Mouse (Mus musculus): ENCODE data around the gene Fbxl19. TPM values are rescaled to one million over a fixed set of nuclear protein-coding genes. Genes with fewer than 3 reads are reported as not detected.

The Fbxl19 gene
- total RNA-seq, 1 experiment from 2014 or later, result 21.4 TPM

Other genes with a start within 250 kb of the Fbxl19 start
- 33.8 and 62.1 TPM in 2 replicates for gene Srcap, start 232.6 kb upstream of the Fbxl19 start, total RNA-seq (2017)
- gene Gm42715, start 225.0 kb upstream of the Fbxl19 start, total RNA-seq (2017), result 11.2 and 11.9 TPM in 2 replicates
- gene Tmem265, start 183.2 kb upstream of the Fbxl19 start, total RNA-seq (2017), result 2.8 and 5.9 TPM in 2 replicates
- 18.3 and 31.8 TPM in 2 replicates for gene Phkg2, start 171.2 kb upstream of the Fbxl19 start, total RNA-seq (2017)
- gene Ccdc189, start 155.9 kb upstream of the Fbxl19 start, total RNA-seq (2017), result 0.68 and 1.1 TPM in 2 replicates
- 55.9 and 57.4 TPM in 2 replicates for gene Rnf40, start 155.8 kb upstream of the Fbxl19 start, total RNA-seq (2017)
- gene Zfp629, start 128.7 kb upstream of the Fbxl19 start, total RNA-seq (2017), result 12.9 and 39.4 TPM in 2 replicates
- gene Bcl7c, start 35.6 kb upstream of the Fbxl19 start, total RNA-seq (2017), result 54.4 and 68.0 TPM in 2 replicates
- 0.14 TPM in 1 of 2 replicates, not detected in the other for gene Ctf1, start 31.8 kb upstream of the Fbxl19 start, total RNA-seq (2017)
- not detected in 2 replicates for gene Ctf2, start 12.4 kb upstream of the Fbxl19 start, total RNA-seq (2017)
- gene Orai3, start 25.3 kb downstream of the Fbxl19 start, total RNA-seq (2017), result 24.5 and 40.6 TPM in 2 replicates
- gene Setd1a, start 32.1 kb downstream of the Fbxl19 start, total RNA-seq (2017), result 15.1 and 16.6 TPM in 2 replicates
- gene Gm49388, start 41.1 kb downstream of the Fbxl19 start, total RNA-seq (2017), result 1.4 TPM in 1 of 2 replicates, not detected in the other
- 36.7 and 52.3 TPM in 2 replicates for gene Hsd3b7, start 56.1 kb downstream of the Fbxl19 start, total RNA-seq (2017)
- 47.6 and 56.9 TPM in 2 replicates for gene Stx4a, start 79.8 kb downstream of the Fbxl19 start, total RNA-seq (2017)
- 0.64 TPM in 1 of 2 replicates, not detected in the other for gene Stx1b, start 80.0 kb downstream of the Fbxl19 start, total RNA-seq (2017)
- gene Zfp646, start 131.7 kb downstream of the Fbxl19 start, total RNA-seq (2017), result 47.1 and 50.4 TPM in 2 replicates
- gene Zfp668, start 132.3 kb downstream of the Fbxl19 start, total RNA-seq (2017), result 3.2 and 10.5 TPM in 2 replicates
- gene Prss53, start 146.4 kb downstream of the Fbxl19 start, total RNA-seq (2017), result 0.27 TPM in 1 of 2 replicates, not detected in the other
- gene Gm21974, start 150.9 kb downstream of the Fbxl19 start, total RNA-seq (2017), result not detected in 2 replicates
- 27.6 and 34.0 TPM in 2 replicates for gene Vkorc1, start 151.1 kb downstream of the Fbxl19 start, total RNA-seq (2017)
- gene Bckdk, start 159.5 kb downstream of the Fbxl19 start, total RNA-seq (2017), result 40.9 and 47.1 TPM in 2 replicates
- 30.0 and 36.0 TPM in 2 replicates for gene Kat8, start 168.0 kb downstream of the Fbxl19 start, total RNA-seq (2017)
- not detected in 2 replicates for gene Prss8, start 185.6 kb downstream of the Fbxl19 start, total RNA-seq (2017)
- 2.4 and 4.3 TPM in 2 replicates for gene Prss36, start 202.2 kb downstream of the Fbxl19 start, total RNA-seq (2017)
- gene Fus, start 222.9 kb downstream of the Fbxl19 start, total RNA-seq (2017), result 79.4 and 108 TPM in 2 replicates
- 19.8 and 27.3 TPM in 2 replicates for gene Pycard, start 249.3 kb downstream of the Fbxl19 start, total RNA-seq (2017)

Measured in common myeloid progenitor, adult 5-6 weeks (primary cell).